Mouse (Mus musculus) spleen, postnatal 10 days (tissue): ENCODE results near the gene Fgfr2.
A peak's percentile ranks its signal among the peaks of the same experiment; 100 is the strongest.

Experiments used
- DNase-seq, 2 experiments: peaks; one replicate each; pipeline ENCODE4 v3.0.0; 2021 to 2022; ENCODE audit warnings: low spot score in 2 of 2

The Fgfr2 gene

GRCm38 (mm10) chr7:130922981-130923731 is 2200.0 kb downstream of the Fgfr2 start:
- no peak for DNase-seq

- DNase-seq = no peak
These were observed 2204.9 kb downstream of the Fgfr2 start for GRCm38 (mm10) chr7:130918260-130918659.

GRCm38 (mm10) chr7:130914693-130915363 is 2208.3 kb downstream of the Fgfr2 start:
- DNase-seq = no peak

GRCm38 (mm10) chr7:130910841-130911240 is 2212.3 kb downstream of the Fgfr2 start:
- DNase-seq = no peak

GRCm38 (mm10) chr7:130904571-130905365 is 2218.4 kb downstream of the Fgfr2 start:
- DNase-seq = no peak

- DNase-seq = peak; percentile 8 to 46
These were observed 2219.6 kb downstream of the Fgfr2 start for GRCm38 (mm10) chr7:130903505-130904074.

- DNase-seq = no peak
These were observed 2220.2 kb downstream of the Fgfr2 start for GRCm38 (mm10) chr7:130902929-130903328.

- DNase-seq = no peak
These were observed 2222.8 kb downstream of the Fgfr2 start for GRCm38 (mm10) chr7:130900233-130900848.

- DNase-seq = no peak
These were observed 2224.8 kb downstream of the Fgfr2 start for GRCm38 (mm10) chr7:130898373-130898772.

- no peak for DNase-seq
These were observed 2225.9 kb downstream of the Fgfr2 start for GRCm38 (mm10) chr7:130897201-130897600.

GRCm38 (mm10) chr7:130896064-130896463 is 2227.1 kb downstream of the Fgfr2 start:
- DNase-seq = no peak

GRCm38 (mm10) chr7:130895618-130895945 is 2227.6 kb downstream of the Fgfr2 start:
- DNase-seq = no peak

GRCm38 (mm10) chr7:130894931-130895617 is 2228.1 kb downstream of the Fgfr2 start:
- DNase-seq = no peak

- peak in 1 of 2 experiments; percentile 31 for DNase-seq
These were observed 2230.2 kb downstream of the Fgfr2 start for GRCm38 (mm10) chr7:130892973-130893372.

- DNase-seq = no peak
These were observed 2232.3 kb downstream of the Fgfr2 start for GRCm38 (mm10) chr7:130890871-130891270.

GRCm38 (mm10) chr7:130887946-130888345 is 2235.2 kb downstream of the Fgfr2 start:
- DNase-seq = no peak

- no peak for DNase-seq
These were observed 2236.9 kb downstream of the Fgfr2 start for GRCm38 (mm10) chr7:130886246-130886645.

- DNase-seq = no peak
These were observed 2239.0 kb downstream of the Fgfr2 start for GRCm38 (mm10) chr7:130884161-130884560.

GRCm38 (mm10) chr7:130867256-130867655 is 2255.9 kb downstream of the Fgfr2 start:
- DNase-seq = no peak

- DNase-seq = no peak
These were observed 2256.5 kb downstream of the Fgfr2 start for GRCm38 (mm10) chr7:130866640-130867039.
